Mouse (Mus musculus) cerebellum, postnatal 4 days (tissue): ENCODE data around the gene Gnao1.

Experiments used
- DNase-seq, 2 experiments: peaks; one replicate each; pipeline ENCODE4 v3.0.0; 2022; ENCODE audit warnings: low spot score in 2 of 2, mixed read lengths in 1 of 2

The Gnao1 gene

GRCm38 (mm10) chr8:93998961-93999360, 189.2 kb downstream of the Gnao1 start:
- no peak for DNase-seq

GRCm38 (mm10) chr8:94004139-94004538, 194.4 kb downstream of the Gnao1 start:
- DNase-seq = no peak

DNA sequence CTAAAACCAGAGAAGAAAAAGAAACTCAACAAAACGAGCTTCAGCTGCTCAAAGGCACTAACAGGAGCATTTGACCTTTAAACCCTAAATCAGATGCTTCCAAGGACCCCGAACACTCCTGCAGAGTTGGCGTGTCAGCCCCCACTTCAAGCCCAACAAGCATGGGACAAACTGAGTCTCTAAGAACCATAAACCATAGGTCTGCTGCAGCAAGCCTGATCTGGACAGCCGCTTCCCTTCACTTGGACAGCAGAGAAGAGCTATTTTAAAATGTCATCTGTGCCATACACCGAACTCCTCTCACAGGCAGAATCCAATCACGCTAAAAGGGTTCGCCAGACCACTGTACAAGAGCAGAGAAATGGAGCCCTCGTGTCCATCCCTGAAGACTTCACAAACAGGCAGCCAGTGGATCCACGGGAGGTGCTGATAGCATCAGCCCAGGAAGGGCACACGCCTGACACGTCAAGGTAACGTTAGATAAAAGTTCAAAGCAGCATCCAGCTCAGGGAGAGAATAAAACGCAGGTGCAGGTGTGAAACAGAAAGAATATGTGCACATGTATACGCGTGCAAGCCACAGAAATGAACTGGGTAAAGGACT, 199.6 kb downstream of the Gnao1 start:
- DNase-seq = no peak

DNA sequence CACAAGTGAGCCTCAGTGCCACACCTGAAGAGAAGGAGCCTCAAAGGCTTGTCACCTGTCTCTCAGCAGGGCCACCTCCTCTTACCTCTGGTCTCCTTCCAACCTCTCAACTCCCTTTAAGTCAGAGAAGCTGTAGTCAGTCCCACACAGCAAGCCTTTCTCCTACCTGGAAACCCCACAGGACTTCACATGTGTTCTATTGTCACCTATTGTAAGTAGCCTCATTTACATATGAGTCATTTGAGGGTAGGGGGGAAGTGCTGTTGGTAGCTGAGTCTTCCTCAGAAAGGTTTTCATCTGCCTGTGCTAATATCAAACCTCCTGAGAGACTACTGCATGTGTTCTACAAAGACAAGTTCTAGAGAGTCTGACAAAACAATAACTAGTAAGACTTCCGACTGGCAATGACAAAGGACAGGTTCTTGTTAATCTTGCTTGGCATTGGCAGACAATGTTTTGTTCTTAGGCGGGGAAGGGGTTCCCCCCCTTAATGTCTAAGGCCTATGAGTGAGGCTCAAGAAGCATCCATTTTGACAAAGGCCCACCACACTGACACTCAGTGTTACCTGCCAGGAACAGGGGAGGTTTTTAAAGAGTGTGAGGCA, 200.4 kb downstream of the Gnao1 start:
- DNase-seq = no peak

GRCm38 (mm10) chr8:94011076-94012012, 201.6 kb downstream of the Gnao1 start:
- no peak for DNase-seq

- peak; percentile 33 to 70 for DNase-seq
Measured at GRCm38 (mm10) chr8:94012013-94012951, 202.5 kb downstream of the Gnao1 start, which contains the start of gene Amfr. TSS of gene Amfr (minus strand) at chr8:94012842.

DNA sequence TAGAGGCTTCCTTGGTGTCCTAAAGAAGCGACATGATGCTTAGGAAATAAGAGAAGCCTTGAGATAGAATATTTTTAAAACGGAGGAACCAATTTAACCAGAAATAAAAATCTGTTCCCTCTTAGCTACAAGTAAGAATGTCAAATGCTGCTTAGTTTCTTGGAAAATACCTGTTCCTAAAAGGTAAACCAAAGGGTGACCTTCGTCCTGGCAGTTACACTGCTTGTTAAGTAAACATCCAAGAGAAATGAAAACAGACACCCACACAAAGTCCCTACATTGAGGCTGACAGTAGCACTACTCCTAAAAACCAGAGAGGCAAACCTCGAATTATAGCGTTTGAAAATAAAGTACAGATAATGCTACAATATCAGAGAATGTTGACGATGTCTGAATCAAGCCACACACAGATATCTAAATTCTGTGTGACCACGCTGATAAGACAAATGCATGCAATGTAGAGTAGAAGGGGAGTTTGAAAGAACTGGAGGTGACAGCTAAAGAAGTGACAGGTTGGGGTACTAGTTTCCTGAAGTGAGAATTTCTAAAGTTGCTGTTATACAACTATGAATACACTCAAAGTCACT, 203.4 kb downstream of the Gnao1 start:
- no peak for DNase-seq
